Mouse (Mus musculus): ENCODE results near the gene Diras2. TPM values are rescaled to one million over a fixed set of nuclear protein-coding genes. Genes with fewer than 3 reads are reported as not detected.

Diras2 gene
- polyA plus RNA-seq, 1 experiment from 2014 or later: 0.18 TPM

DNA sequence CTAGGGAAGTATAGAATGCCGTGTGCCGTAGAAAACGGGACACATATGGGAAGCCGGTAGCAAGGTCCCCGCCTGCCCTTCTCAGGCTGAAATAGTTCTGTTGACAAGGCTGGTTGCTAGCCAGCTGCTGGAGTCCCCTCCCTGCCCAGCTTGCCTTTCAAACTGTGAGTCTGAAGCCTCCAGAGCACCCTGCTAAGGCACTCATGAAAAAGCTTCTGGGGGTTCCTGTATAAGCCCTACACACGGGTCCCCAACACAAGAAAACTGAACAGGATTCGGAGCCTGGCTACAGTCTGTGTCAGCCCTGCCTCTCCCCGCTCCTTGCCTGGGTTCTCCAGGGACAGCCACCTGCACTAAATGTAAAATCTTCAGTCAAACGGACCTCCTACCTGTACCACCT, 2.3 kb downstream of the Diras2 start:
- ATAC-seq (ENCODE audit: low FRiP score, low TSS enrichment): no peak
- H3K4me2 ChIP-seq (replicated peaks; ENCODE audit: low read depth, low read length): no peak overlapping the region

DNA sequence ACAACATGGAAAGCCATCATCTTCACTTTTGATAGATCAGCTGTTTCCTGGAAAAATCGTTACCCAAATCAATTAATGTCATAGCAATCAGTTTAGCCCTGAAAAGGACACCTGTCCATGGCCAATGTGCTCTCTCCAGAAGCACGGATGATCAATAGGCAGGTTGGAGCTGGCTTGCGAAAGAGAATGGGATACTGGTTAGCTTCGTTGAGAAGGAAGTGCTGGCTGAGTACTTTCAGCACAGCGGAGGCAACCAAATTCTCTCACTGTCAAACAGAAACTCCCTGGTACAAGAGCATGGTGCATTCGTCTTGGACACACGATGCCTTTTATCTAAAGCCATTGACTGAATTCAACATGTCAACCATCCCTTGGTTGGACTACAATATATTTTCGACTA, 2.8 kb downstream of the Diras2 start:
- H3K27me3 ChIP-seq (ENCODE audit: control insufficient read depth, insufficient read depth, low read length): peaks cover 6% of the 10 kb centered on the region
- H3K4me2 ChIP-seq (replicated peaks; ENCODE audit: low read depth, low read length): no peak overlapping the region
- no peak for ATAC-seq (ENCODE audit: low FRiP score, low TSS enrichment)
- H3K4me1 ChIP-seq (ENCODE audit: control insufficient read depth, insufficient read depth, low read length): 0 out of 2 replicates have a peak, but pooled peaks cover 5% of the 10 kb centered on the region
- no peak overlapping the region for H3K9ac ChIP-seq (ENCODE audit: low read depth, low read length)
- H3K4me3 ChIP-seq (ENCODE audit: low read length): no peak overlapping the region
- no peaks in the 10 kb centered on the region for H3K36me3 ChIP-seq (ENCODE audit: control insufficient read depth, insufficient read depth, low read length)
- WGBS: 89% methylated on average over 8 of the region's 8 CpGs
- no peaks in the 10 kb centered on the region; the same call in 1 of the 2 replicates for H3K9me3 ChIP-seq (ENCODE audit: control insufficient read depth, low read length)
- no peak overlapping the region for H3K27ac ChIP-seq (ENCODE audit: low read depth, low read length)

More for the DNA sequence above, 2.3 kb downstream of the Diras2 start:
- Histone ChIP-seq H3K36me3 (ENCODE audit: control insufficient read depth, insufficient read depth, low read length) (no peaks in the 10 kb centered on the region), H3K4me1 (ENCODE audit: control insufficient read depth, insufficient read depth, low read length) (0 out of 2 replicates have a peak, but pooled peaks cover 5% of the 10 kb centered on the region), H3K27ac (ENCODE audit: low read depth, low read length) (no peak overlapping the region), H3K4me3 (ENCODE audit: low read length) (no peak overlapping the region), H3K27me3 (ENCODE audit: control insufficient read depth, insufficient read depth, low read length) (peaks cover 6% of the 10 kb centered on the region), H3K9me3 (ENCODE audit: control insufficient read depth, low read length) (no peaks in the 10 kb centered on the region; the same call in 1 of the 2 replicates), H3K9ac (ENCODE audit: low read depth, low read length) (no peak overlapping the region)
- WGBS: 62% methylated on average over 9 of the region's 9 CpGs

DNA sequence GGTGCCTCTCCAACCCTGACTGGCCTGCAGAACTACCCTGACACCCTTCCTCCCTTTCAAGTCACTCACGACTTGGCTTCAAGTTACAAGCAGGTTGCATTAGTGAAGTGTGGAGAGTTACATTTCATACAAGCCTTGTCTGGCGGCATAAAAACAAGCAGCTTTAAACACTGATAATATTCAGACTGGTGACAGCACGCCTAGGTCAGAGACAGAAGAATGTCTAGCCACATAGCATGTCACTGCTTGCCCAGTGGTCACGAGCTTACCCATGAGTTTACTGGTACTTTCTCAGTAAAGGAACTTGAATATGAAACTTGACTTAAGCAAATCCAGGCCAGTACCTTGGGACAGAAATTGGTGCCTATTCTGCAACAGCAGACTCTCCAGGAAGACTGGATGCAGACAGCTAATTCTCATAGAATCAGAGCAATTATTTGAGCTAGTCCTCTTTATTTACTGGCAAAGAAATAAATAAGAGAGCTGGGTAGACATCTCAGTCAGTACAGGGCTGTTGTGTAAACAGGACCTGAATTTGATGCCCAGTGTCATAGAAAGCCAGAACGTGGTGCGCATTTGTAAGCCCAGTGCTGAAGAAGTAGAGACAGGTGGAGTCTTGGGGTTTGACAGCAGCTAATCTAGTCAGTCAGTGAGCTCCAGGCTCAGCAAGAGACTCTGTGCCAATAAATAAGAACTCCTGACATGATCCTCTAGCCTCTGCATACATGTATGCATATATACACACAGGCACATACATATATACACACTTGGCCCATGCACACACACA, 4.6 kb downstream of the Diras2 start:
- WGBS: 62% methylated on average over 6 of the region's 6 CpGs
- Histone ChIP-seq H3K27me3 (ENCODE audit: control insufficient read depth, insufficient read depth, low read length) (peaks cover 6% of the 10 kb centered on the region), H3K9me3 (ENCODE audit: control insufficient read depth, low read length) (no peaks in the 10 kb centered on the region), H3K27ac (ENCODE audit: low read depth, low read length) (no peak overlapping the region), H3K4me2 (replicated peaks; ENCODE audit: low read depth, low read length) (no peak overlapping the region), H3K9ac (ENCODE audit: low read depth, low read length) (no peak overlapping the region), H3K36me3 (ENCODE audit: control insufficient read depth, insufficient read depth, low read length) (no peaks in the 10 kb centered on the region), H3K4me1 (ENCODE audit: control insufficient read depth, insufficient read depth, low read length) (0 out of 2 replicates have a peak, but pooled peaks cover 5% of the 10 kb centered on the region), H3K4me3 (ENCODE audit: low read length) (no peak overlapping the region)
- no peak for ATAC-seq (ENCODE audit: low FRiP score, low TSS enrichment)

DNA sequence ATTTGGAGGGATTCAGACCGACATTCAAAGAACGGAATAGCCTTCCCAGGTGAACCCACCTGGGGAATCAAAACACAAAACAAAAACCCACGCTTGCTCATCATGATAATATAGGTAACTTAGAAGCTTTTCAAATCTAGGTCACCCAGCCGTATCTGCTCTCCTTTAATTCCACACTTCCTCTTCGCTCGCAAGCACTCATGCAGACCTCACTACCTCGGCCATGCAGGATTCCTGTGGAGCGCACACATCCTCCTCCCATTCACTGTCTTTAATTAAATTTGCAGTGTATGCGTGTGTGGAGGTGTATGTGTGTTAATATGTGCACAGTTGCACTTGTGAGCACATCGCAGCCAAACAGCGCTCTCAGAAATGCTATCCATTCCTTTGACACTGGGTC, 6.8 kb downstream of the Diras2 start:
- H3K36me3 ChIP-seq (ENCODE audit: control insufficient read depth, insufficient read depth, low read length): no peaks in the 10 kb centered on the region
- no peak for ATAC-seq (ENCODE audit: low FRiP score, low TSS enrichment)
- no peaks in the 10 kb centered on the region for H3K9me3 ChIP-seq (ENCODE audit: control insufficient read depth, low read length)
- H3K9ac ChIP-seq (ENCODE audit: low read depth, low read length): no peak overlapping the region
- no peaks in the 10 kb centered on the region for H3K4me1 ChIP-seq (ENCODE audit: control insufficient read depth, insufficient read depth, low read length)
- H3K27me3 ChIP-seq (ENCODE audit: control insufficient read depth, insufficient read depth, low read length): no peaks in the 10 kb centered on the region; the same call in 1 of the 2 replicates
- WGBS: 77% methylated on average over 11 of the region's 11 CpGs
- no peak overlapping the region for H3K4me2 ChIP-seq (replicated peaks; ENCODE audit: low read depth, low read length)
- no peak overlapping the region for H3K27ac ChIP-seq (ENCODE audit: low read depth, low read length)
- H3K4me3 ChIP-seq (ENCODE audit: low read length): no peak overlapping the region

DNA sequence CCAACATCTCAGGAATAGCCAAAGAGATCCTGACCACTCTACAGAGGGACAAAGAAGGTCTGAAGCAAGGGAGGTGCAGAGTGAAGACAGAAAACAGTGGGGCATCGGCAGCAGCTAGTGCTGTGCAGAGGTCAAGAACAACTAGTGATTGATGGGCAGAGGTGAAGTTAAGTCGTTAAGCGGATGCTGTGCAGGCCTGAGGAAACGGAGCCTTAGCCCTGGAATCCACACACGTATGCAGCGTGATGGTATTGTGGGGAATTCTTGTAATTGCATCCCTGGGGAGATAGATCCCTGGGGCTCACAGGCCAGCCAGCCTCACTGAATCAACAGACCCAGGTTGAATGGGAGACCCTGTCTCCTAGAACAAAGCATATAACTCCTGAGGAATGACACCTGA, 9.9 kb downstream of the Diras2 start:
- WGBS: 13% methylated on average over 6 of the region's 6 CpGs
- Histone ChIP-seq H3K27ac (ENCODE audit: low read depth, low read length) (no peak overlapping the region), H3K4me3 (ENCODE audit: low read length) (no peak overlapping the region), H3K4me2 (replicated peaks; ENCODE audit: low read depth, low read length) (no peak overlapping the region), H3K27me3 (ENCODE audit: control insufficient read depth, insufficient read depth, low read length) (no peaks in the 10 kb centered on the region), H3K4me1 (ENCODE audit: control insufficient read depth, insufficient read depth, low read length) (no peaks in the 10 kb centered on the region), H3K36me3 (ENCODE audit: control insufficient read depth, insufficient read depth, low read length) (no peaks in the 10 kb centered on the region), H3K9me3 (ENCODE audit: control insufficient read depth, low read length) (no peaks in the 10 kb centered on the region), H3K9ac (ENCODE audit: low read depth, low read length) (no peak overlapping the region)
- ATAC-seq (ENCODE audit: low FRiP score, low TSS enrichment): no peak

DNA sequence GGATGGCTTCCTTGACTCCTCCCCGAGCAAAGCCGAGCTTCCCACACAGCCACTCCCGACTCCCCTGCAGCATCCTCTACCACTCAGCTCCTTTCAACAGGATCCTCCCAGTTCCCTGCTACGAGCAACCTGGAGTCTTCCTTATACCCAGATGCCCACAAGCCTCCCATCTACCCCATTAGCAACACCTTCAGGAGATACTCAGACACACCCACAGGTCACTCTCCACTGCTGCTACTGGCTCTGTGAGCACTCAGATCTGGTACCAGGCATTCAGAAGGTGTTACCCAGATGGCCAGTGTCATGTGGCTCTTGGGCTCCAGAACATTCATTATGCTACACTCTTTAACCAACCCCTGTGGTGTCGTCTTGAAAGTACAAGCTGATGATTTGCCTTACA, 11.7 kb downstream of the Diras2 start:
- H3K27me3 ChIP-seq (ENCODE audit: control insufficient read depth, insufficient read depth, low read length): no peaks in the 10 kb centered on the region
- H3K4me3 ChIP-seq (ENCODE audit: low read length): no peak overlapping the region
- H3K36me3 ChIP-seq (ENCODE audit: control insufficient read depth, insufficient read depth, low read length): no peaks in the 10 kb centered on the region
- H3K4me1 ChIP-seq (ENCODE audit: control insufficient read depth, insufficient read depth, low read length): no peaks in the 10 kb centered on the region
- no peak overlapping the region for H3K27ac ChIP-seq (ENCODE audit: low read depth, low read length)
- ATAC-seq (ENCODE audit: low FRiP score, low TSS enrichment): no peak
- H3K9ac ChIP-seq (ENCODE audit: low read depth, low read length): no peak overlapping the region
- H3K9me3 ChIP-seq (ENCODE audit: control insufficient read depth, low read length): no peaks in the 10 kb centered on the region
- no peak overlapping the region for H3K4me2 ChIP-seq (replicated peaks; ENCODE audit: low read depth, low read length)
- WGBS: 61% methylated on average over 5 of the region's 5 CpGs

DNA sequence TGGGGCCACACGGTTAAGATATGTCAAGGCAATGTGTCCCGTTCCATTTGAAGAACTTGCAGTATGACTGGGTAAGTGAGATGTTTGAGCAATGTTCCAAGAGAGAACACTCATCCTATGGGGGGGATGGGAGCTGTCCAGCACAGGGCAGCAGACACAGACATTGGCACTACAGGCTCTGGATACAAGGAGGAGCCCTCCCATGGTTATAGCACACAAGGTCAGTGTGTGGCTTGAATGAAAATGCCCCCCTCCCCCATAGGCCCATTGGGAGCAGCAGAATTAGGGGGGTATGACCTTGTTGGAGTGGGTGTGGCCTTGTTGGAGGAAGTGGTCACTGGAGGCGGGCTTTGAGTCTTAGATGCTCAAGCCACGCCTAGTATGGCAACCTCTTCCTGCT, 12.7 kb downstream of the Diras2 start:
- no peak overlapping the region for H3K4me2 ChIP-seq (replicated peaks; ENCODE audit: low read depth, low read length)
- H3K4me3 ChIP-seq (ENCODE audit: low read length): no peak overlapping the region
- no peaks in the 10 kb centered on the region for H3K36me3 ChIP-seq (ENCODE audit: control insufficient read depth, insufficient read depth, low read length)
- no peaks in the 10 kb centered on the region for H3K9me3 ChIP-seq (ENCODE audit: control insufficient read depth, low read length)
- no peak overlapping the region for H3K9ac ChIP-seq (ENCODE audit: low read depth, low read length)
- H3K4me1 ChIP-seq (ENCODE audit: control insufficient read depth, insufficient read depth, low read length): no peaks in the 10 kb centered on the region
- ATAC-seq (ENCODE audit: low FRiP score, low TSS enrichment): no peak
- 94% methylated on average over 4 of the region's 4 CpGs for WGBS
- no peak overlapping the region for H3K27ac ChIP-seq (ENCODE audit: low read depth, low read length)
- H3K27me3 ChIP-seq (ENCODE audit: control insufficient read depth, insufficient read depth, low read length): no peaks in the 10 kb centered on the region

DNA sequence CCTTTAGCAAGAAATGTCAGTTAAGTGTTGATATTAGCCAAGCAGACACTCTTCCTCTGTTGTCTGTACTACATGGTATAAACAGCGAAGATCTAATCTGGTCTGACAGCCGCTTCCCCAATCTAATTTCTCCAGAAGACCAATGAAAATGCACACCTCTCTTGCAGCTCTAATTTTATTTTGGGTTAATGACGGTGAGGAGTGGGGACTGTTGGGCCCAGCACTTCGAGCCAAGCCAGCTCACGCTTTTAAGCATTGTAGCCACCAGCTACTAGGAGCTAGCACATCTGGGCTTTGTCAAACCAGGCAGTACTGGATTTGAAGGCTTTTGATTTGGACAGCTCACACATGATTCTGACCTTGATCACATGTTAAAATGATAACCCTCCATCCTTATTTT, 14.1 kb downstream of the Diras2 start:
- Histone ChIP-seq H3K9me3 (ENCODE audit: control insufficient read depth, low read length) (no peaks in the 10 kb centered on the region), H3K36me3 (ENCODE audit: control insufficient read depth, insufficient read depth, low read length) (no peaks in the 10 kb centered on the region), H3K27ac (ENCODE audit: low read depth, low read length) (no peak overlapping the region), H3K4me2 (replicated peaks; ENCODE audit: low read depth, low read length) (no peak overlapping the region), H3K4me3 (ENCODE audit: low read length) (no peak overlapping the region), H3K9ac (ENCODE audit: low read depth, low read length) (no peak overlapping the region), H3K4me1 (ENCODE audit: control insufficient read depth, insufficient read depth, low read length) (no peaks in the 10 kb centered on the region), H3K27me3 (ENCODE audit: control insufficient read depth, insufficient read depth, low read length) (no peaks in the 10 kb centered on the region)
- no peak for ATAC-seq (ENCODE audit: low FRiP score, low TSS enrichment)
- 87% methylated on average over 5 of the region's 5 CpGs for WGBS

DNA sequence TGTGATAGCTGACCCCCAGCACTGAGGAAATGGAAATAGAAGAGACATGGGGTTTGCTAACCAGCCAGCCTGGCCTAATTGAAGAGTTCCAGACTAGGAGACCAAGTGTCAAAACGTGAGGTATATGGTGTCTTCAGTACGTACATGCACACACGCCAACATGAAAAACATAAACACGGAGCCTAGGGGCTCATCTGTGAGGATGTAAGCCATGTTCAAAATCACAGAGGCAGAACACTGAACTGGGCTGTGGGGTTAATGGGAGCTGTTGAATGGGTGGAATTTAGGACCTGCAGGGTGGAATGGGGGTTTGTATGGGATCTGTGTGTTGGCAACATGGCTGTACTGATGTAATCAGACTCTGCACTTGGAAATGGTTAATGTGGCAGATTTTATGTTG, 14.5 kb downstream of the Diras2 start:
- no peak overlapping the region for H3K27ac ChIP-seq (ENCODE audit: low read depth, low read length)
- no peak overlapping the region for H3K9ac ChIP-seq (ENCODE audit: low read depth, low read length)
- no peaks in the 10 kb centered on the region for H3K36me3 ChIP-seq (ENCODE audit: control insufficient read depth, insufficient read depth, low read length)
- ATAC-seq (ENCODE audit: low FRiP score, low TSS enrichment): no peak
- no peak overlapping the region for H3K4me2 ChIP-seq (replicated peaks; ENCODE audit: low read depth, low read length)
- H3K9me3 ChIP-seq (ENCODE audit: control insufficient read depth, low read length): no peaks in the 10 kb centered on the region
- no peaks in the 10 kb centered on the region for H3K4me1 ChIP-seq (ENCODE audit: control insufficient read depth, insufficient read depth, low read length)
- no peaks in the 10 kb centered on the region for H3K27me3 ChIP-seq (ENCODE audit: control insufficient read depth, insufficient read depth, low read length)
- no peak overlapping the region for H3K4me3 ChIP-seq (ENCODE audit: low read length)
- WGBS: 93% methylated on average over 4 of the region's 4 CpGs
